Comparison of ENCODE assay signal across 8 mouse cellular contexts in genomic region chr11:121451753-121452635, GRCm38 (mm10). TPM values are rescaled to one million over a fixed set of nuclear protein-coding genes. Genes with fewer than 3 reads are reported as not detected.
A peak's percentile ranks its signal among the peaks of the same experiment; 100 is the strongest.
DNase-seq lines count a peak whose midpoint lies in the region; ATAC-seq and TF ChIP-seq lines count a peak whose summit lies in the region.

Gene Tbcd (plus strand): TSS chr11:121451949.

- no peaks in the 10 kb centered on the region for H3K9me3 ChIP-seq in forebrain, embryonic 10.5 days
- no peaks in the 10 kb centered on the region for H3K9me3 ChIP-seq in heart, embryonic 15.5 days (replicated peaks)
- H3K9me3 ChIP-seq in liver, embryonic 14.5 days (ENCODE audit: control insufficient read depth, low read length): no peaks in the 10 kb centered on the region
- no peaks in the 10 kb centered on the region for H3K9me3 ChIP-seq in neural tube, embryonic 11.5 days (ENCODE audit: control insufficient read depth, low read length)
- H3K9me3 ChIP-seq in stomach, postnatal 0 days (ENCODE audit: control insufficient read depth, low read length): no peaks in the 10 kb centered on the region

- H3K36me3 ChIP-seq in forebrain, embryonic 10.5 days (replicated peaks): peaks cover 19% of the 10 kb centered on the region
- H3K36me3 ChIP-seq in heart, embryonic 15.5 days: 0 out of 2 replicates have a peak, but pooled peaks cover 4% of the 10 kb centered on the region
- peaks cover 25% of the 10 kb centered on the region for H3K36me3 ChIP-seq in liver, embryonic 14.5 days (replicated peaks; ENCODE audit: control insufficient read depth, insufficient read depth, low read depth)
- no peaks in the 10 kb centered on the region for H3K36me3 ChIP-seq in neural tube, embryonic 11.5 days (ENCODE audit: control insufficient read depth, insufficient read depth, low read length)
- H3K36me3 ChIP-seq in stomach, postnatal 0 days (ENCODE audit: control insufficient read depth, insufficient read depth, low read length): no peaks in the 10 kb centered on the region

- ATAC-seq in heart, embryonic 15.5 days (replicated peaks; ENCODE audit: insufficient number of reproducible peaks, insufficient read depth, low FRiP score, low read depth): peak; percentile 89
- peak; percentile 93 for ATAC-seq in liver, embryonic 14.5 days (ENCODE audit: insufficient read depth)
- peak; percentile 92 for ATAC-seq in neural tube, embryonic 11.5 days (ENCODE audit: insufficient read depth, low FRiP score, low TSS enrichment)
- ATAC-seq in stomach, postnatal 0 days (ENCODE audit: low FRiP score, low TSS enrichment): peak; percentile 95

- no peak for TF ChIP-seq EP300 in liver, embryonic 14.5 days (IDR thresholded peaks at IDR 0.05; ENCODE audit: low read depth)
- no peak for TF ChIP-seq EP300 in stomach, postnatal 0 days (optimal IDR thresholded peaks at IDR 0.05)

- peak within 1 kb of the TSS; percentile 87 for H3K27ac ChIP-seq in forebrain, embryonic 10.5 days
- H3K27ac ChIP-seq in heart, embryonic 15.5 days: peak within 1 kb of the TSS; percentile 57
- H3K27ac ChIP-seq in liver, embryonic 14.5 days: peak within 1 kb of the TSS; percentile 79
- peak within 1 kb of the TSS; percentile 51 for H3K27ac ChIP-seq in neural tube, embryonic 11.5 days (ENCODE audit: low read depth, low read length)
- peak within 1 kb of the TSS; percentile 45 for H3K27ac ChIP-seq in stomach, postnatal 0 days (replicated peaks)

- peak within 1 kb of the TSS; percentile 69 for H3K9ac ChIP-seq in heart, embryonic 15.5 days
- peak within 1 kb of the TSS; percentile 73 for H3K9ac ChIP-seq in liver, embryonic 14.5 days (replicated peaks)
- H3K9ac ChIP-seq in neural tube, embryonic 11.5 days (ENCODE audit: low read length): peak within 1 kb of the TSS; percentile 59
- peak within 1 kb of the TSS; percentile 64 for H3K9ac ChIP-seq in stomach, postnatal 0 days (ENCODE audit: low read length)

- peak; percentile 83 to 92 for DNase-seq in CD8-positive naive resting alpha-beta T cell, adult 2 months (ENCODE audit: low read depth in 2 of 2, low spot score in 2 of 2)
- DNase-seq in c-Kit-positive CD71-negative TER-119-negative erythroid progenitor cells, embryonic 14.5 days (ENCODE audit: low read depth): peak; percentile 92
- peak; percentile 91 for DNase-seq in forebrain, embryonic 10.5 days (ENCODE audit: extremely low spot score, low spot score)
- peak; percentile 92 to 95 for DNase-seq in kidney, postnatal 25 days
- peak; percentile 85 to 92 (median 89) for DNase-seq in liver, embryonic 14.5 days (ENCODE audit: low read depth in 3 of 3, low spot score in 3 of 3)
- DNase-seq in neural tube, embryonic 11.5 days (ENCODE audit: low spot score): peak; percentile 95
- DNase-seq in stomach, postnatal 0 days (ENCODE audit: low spot score): peak; percentile 94

- no peak; the same call in 1 of the 2 replicates for TF ChIP-seq CTCF in liver, embryonic 14.5 days (IDR thresholded peaks at IDR 0.05; ENCODE audit: low read depth)
- TF ChIP-seq CTCF in stomach, postnatal 0 days (IDR thresholded peaks at IDR 0.05; ENCODE audit: low read depth): peak; percentile 37

- WGBS in forebrain, embryonic 10.5 days: under 1% methylated on average over 58 of the region's 58 CpGs
- WGBS in heart, embryonic 15.5 days: under 1% methylated on average over 58 of the region's 58 CpGs
- under 1% methylated on average over 58 of the region's 58 CpGs for WGBS in liver, embryonic 14.5 days (ENCODE audit: insufficient replicate concordance)
- WGBS in neural tube, embryonic 11.5 days: under 1% methylated on average over 58 of the region's 58 CpGs
- under 1% methylated on average over 57 of the region's 58 CpGs for WGBS in stomach, postnatal 0 days

- H3K4me3 ChIP-seq in forebrain, embryonic 10.5 days: peak within 1 kb of the TSS; percentile 91
- peak within 1 kb of the TSS; percentile 89 for H3K4me3 ChIP-seq in heart, embryonic 15.5 days
- peak within 1 kb of the TSS; percentile 75 to 76 for H3K4me3 ChIP-seq in liver, embryonic 14.5 days (ENCODE audit: insufficient read depth in 1 of 2, low read depth in 2 of 2, low read length in 2 of 2)
- peak within 1 kb of the TSS; percentile 69 for H3K4me3 ChIP-seq in neural tube, embryonic 11.5 days (ENCODE audit: low read depth, low read length)
- peak within 1 kb of the TSS; percentile 71 for H3K4me3 ChIP-seq in stomach, postnatal 0 days (ENCODE audit: low read depth, low read length)

- peak within 1 kb of the TSS; percentile 67 for H3K4me2 ChIP-seq in heart, embryonic 15.5 days
- H3K4me2 ChIP-seq in liver, embryonic 14.5 days (ENCODE audit: low read depth): peak within 1 kb of the TSS; percentile 84
- peak within 1 kb of the TSS; percentile 75 for H3K4me2 ChIP-seq in neural tube, embryonic 11.5 days (ENCODE audit: low read depth)
- H3K4me2 ChIP-seq in stomach, postnatal 0 days (replicated peaks; ENCODE audit: low read depth): peak within 1 kb of the TSS; percentile 73

- H3K27me3 ChIP-seq in forebrain, embryonic 10.5 days (ENCODE audit: poor library complexity, severe bottlenecking): peaks cover 10% of the 10 kb centered on the region
- H3K27me3 ChIP-seq in heart, embryonic 15.5 days: no peaks in the 10 kb centered on the region
- no peaks in the 10 kb centered on the region; the same call in 1 of the 2 replicates for H3K27me3 ChIP-seq in liver, embryonic 14.5 days (ENCODE audit: control insufficient read depth, insufficient read depth, low read length)
- no peaks in the 10 kb centered on the region for H3K27me3 ChIP-seq in neural tube, embryonic 11.5 days (ENCODE audit: control insufficient read depth, insufficient read depth, low read length)
- H3K27me3 ChIP-seq in stomach, postnatal 0 days (ENCODE audit: control insufficient read depth, insufficient read depth, low read length): no peaks in the 10 kb centered on the region

- peaks cover 22% of the 10 kb centered on the region for H3K4me1 ChIP-seq in forebrain, embryonic 10.5 days
- H3K4me1 ChIP-seq in heart, embryonic 15.5 days (replicated peaks): peaks cover 16% of the 10 kb centered on the region
- H3K4me1 ChIP-seq in liver, embryonic 14.5 days (replicated peaks; ENCODE audit: control insufficient read depth in 2 of 2, insufficient read depth in 2 of 2, low read length in 1 of 2): peaks cover 16 to 18% of the 10 kb centered on the region in 2 experiments
- H3K4me1 ChIP-seq in neural tube, embryonic 11.5 days (ENCODE audit: control insufficient read depth, insufficient read depth, low read length): peaks cover 10% of the 10 kb centered on the region
- H3K4me1 ChIP-seq in stomach, postnatal 0 days (replicated peaks; ENCODE audit: control insufficient read depth, insufficient read depth): 0 out of 2 replicates have a peak, but pooled peaks cover 2% of the 10 kb centered on the region

RNA-seq across cellular contexts. Expression of gene Tbcd, which starts in this region (rescaled TPM):
- polyA plus RNA-seq in forebrain, embryonic 10.5 days (2016; fragmentation: Nextera tagmentation; extraction: Ambion mirVana): 53.3 and 57.1 TPM in 2 replicates
- polyA plus RNA-seq in heart, embryonic 15.5 days (2015; fragmentation: Nextera tagmentation; extraction: Ambion mirVana): 17.3 and 25.2 TPM in 2 replicates
- 15.0 and 20.4 TPM in 2 replicates for polyA plus RNA-seq in liver, embryonic 14.5 days (2012; rRNA removed)
- polyA plus RNA-seq in liver, embryonic 14.5 days (2014; fragmentation: Nextera tagmentation; extraction: Ambion mirVana): 15.6 and 17.2 TPM in 2 replicates
- polyA plus RNA-seq in neural tube, embryonic 11.5 days (2014; fragmentation: Nextera tagmentation; extraction: Ambion mirVana): 51.6 and 54.6 TPM in 2 replicates
- 36.8 and 41.3 TPM in 2 replicates for polyA plus RNA-seq in stomach, postnatal 0 days (2015; fragmentation: Nextera tagmentation; extraction: Ambion mirVana)

Comparison
In these comparisons a context has a peak if more than half of its experiments do, and no peak if none do; other contexts are left out.
1. Peak in every context shown above with its lines: DNase-seq, ATAC-seq, H3K4me3 ChIP-seq and H3K27ac ChIP-seq.